Mouse (Mus musculus) fat pad, adult 2 months (tissue): ENCODE results near the gene Hoxd3.

Experiments
- DNase-seq: peaks from one replicate; pipeline ENCODE4 v3.0.0-alpha.2; 2011; ENCODE audit warnings: low read depth, low spot score; ENCODE audit errors: extremely low read depth

Gene Hoxd3

DNA sequence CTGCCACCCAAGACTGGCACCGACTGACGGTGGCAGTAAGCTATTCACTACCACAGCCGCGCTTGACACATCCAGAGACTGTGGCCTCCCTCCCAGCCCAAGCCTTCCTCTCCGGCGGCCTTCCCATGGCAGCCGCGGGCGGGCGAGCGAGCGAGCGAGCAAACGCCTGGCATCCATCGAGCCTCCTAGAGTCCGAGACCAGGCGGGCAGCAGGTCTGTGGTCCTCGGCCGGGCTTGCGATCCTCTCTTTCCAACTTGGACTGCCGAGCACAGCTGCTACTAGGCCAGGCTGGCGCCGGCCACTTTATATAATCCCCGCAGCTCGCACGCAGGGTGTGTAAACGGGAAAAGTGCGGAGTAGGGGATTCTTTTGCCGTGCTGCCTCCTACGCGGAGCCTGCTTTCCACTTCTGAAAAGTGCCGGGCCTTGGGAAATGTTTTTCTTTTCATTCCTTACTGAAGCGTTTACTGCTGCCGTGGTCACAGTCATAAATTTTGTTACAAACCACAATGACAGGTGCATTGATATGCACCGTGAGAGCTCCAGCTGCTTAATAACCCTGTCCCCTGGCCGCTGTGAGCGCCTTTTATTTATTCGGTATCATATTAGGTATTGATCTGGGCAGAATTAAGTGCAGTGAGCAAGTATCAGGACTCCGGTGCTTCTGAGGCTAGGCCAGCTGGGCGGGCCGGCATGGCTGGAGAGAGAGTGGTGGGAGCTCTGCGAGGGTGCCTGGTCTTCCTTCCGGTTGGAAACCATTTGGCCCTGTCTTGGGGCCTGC lies 28.8 kb downstream of the Hoxd3 start:
- no peak for DNase-seq

DNA sequence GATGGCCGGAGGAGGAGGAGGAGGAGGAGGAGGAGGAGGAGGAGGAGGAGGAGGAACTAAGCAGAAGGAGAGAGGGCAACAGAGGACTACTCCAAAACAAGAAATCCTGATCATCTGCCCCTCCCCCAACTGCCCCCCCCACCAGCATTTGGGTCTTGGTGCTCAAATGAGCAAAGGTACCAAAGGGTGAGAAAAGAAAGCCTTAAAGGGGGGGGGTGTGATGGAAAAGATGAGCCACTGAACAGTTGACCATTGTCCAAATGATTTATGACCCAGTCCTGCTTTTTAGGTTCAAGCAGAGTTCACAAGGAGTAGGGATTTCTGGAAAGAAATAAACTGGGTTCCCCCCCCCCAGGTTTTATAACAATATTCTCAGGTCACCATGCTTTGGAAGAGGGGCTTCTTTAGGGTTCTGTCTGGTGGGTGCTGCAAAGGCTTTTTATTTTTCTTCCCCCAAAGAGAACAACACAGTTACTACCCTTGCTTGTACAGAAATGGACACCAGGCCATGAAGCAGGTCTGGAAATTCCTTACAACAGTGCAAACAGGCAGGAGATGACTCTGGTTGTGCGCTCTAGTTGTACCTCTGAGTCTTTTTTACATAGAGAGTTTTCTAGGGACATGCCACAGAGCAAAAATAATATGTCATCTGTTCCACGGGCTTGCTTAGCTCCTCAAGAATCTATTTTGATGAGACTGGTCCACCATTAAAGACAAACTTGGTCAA lies 29.7 kb downstream of the Hoxd3 start:
- DNase-seq = no peak

- DNase-seq = no peak
Observed at GRCm38 (mm10) chr2:74741979-74742277, 30.2 kb downstream of the Hoxd3 start.

DNA sequence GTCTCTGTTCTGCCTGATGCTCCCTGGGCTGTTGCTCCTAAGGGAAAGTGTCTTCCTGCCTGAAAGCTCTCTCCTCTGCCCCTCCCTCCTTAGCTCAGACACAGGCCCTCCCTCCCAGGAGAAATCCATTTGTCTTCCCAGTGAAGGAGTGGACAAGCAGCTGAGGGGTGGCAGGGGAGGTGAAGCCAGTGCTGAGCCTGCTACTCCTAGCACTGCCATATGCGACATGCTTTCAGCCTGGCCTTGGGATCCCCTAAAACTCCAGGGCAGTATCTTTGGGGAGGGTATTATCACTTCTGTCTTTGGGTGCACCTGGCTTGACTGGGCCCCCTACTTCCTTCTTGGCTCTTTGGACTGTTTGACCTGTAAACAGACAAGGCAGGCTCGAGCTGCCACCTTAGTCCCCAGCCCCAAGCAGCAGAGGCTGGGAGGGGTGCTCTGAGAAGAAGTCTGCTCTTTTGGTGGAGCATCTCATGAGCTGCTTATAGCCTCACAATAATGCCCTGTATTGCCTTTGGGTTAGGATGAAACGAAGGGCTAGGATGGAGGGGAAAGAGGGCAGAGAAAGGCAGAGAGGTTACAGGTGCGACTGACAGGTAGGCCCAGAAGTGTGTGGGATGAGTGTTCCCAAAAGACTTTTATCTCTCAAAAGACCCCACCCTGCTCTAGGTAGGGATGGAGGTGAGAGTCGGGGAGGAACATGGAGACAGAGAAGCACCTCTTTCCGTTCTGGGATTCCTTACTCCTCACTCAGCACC lies 34.0 kb downstream of the Hoxd3 start:
- no peak for DNase-seq

GRCm38 (mm10) chr2:74746298-74746921 lies 34.7 kb downstream of the Hoxd3 start:
- no peak for DNase-seq

DNA sequence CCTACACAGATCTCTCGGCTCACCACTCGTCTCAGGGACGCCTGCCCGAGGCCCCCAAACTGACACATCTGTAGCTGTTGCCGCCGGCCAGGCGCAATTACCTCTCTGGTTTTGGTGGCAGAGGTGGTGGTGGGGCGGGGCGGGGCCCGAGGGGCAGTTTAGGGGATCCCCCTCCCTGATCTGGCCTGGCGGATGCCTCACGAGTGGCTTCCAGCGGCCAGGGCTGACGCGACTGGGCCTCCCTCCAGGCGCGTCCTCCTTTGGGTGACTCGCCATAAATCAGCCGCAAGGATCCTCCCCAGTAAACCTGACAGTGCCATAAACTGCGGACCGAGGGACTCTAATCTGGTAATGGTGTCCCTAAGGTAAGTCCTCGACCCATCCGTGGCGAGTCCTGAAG lies 35.3 kb downstream of the Hoxd3 start:
- DNase-seq = no peak

- no peak for DNase-seq
Observed at GRCm38 (mm10) chr2:74747661-74748141, 36.0 kb downstream of the Hoxd3 start.

DNA sequence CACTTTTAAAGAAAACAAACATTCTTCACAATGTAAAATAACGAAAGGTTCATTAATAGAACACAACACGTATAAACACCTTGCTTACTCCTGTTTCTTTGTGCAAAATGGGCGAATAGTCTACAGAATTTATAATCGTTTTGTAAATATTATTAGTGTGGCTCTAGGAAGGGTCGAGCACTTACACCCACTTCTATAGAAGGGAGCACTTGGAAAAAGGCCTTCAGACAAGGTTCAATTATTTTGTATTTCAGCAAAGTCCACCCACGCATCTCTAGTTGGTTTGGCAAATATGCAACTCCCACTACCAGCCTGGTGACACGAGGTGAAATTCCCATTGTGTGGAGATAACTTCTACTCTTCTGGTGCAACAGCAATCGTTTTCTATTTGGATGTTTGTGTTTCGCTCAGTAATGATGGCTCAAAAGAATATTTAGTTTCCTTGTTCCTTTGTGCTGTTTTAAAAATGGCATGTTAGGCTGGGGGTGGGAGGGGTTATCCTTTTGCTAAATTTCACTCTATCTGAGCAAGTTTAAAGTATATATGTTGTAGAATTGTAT lies 36.8 kb downstream of the Hoxd3 start:
- DNase-seq = no peak

GRCm38 (mm10) chr2:74749337-74750121 lies 37.8 kb downstream of the Hoxd3 start:
- DNase-seq = no peak

GRCm38 (mm10) chr2:74750731-74751250 lies 39.1 kb downstream of the Hoxd3 start:
- DNase-seq = no peak

DNA sequence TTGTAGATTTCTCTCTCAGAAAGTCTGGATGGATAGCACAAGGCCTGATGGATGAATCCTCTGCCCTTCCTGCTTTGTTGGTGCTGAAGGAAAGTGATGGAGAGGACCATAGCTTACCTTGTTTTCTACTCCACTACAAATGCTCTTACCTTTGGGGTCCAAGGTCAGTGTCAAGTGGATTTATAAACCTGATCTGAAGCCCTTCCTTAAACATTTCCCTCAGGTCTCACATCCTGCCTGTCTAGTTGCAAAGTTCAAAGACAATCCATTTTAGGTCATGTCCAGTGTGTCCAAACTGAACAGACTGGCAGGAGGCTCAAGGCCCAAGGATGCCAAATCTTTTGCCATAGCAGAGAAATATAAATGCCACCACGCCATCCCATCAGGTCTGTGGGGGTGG lies 40.1 kb downstream of the Hoxd3 start:
- no peak for DNase-seq

DNA sequence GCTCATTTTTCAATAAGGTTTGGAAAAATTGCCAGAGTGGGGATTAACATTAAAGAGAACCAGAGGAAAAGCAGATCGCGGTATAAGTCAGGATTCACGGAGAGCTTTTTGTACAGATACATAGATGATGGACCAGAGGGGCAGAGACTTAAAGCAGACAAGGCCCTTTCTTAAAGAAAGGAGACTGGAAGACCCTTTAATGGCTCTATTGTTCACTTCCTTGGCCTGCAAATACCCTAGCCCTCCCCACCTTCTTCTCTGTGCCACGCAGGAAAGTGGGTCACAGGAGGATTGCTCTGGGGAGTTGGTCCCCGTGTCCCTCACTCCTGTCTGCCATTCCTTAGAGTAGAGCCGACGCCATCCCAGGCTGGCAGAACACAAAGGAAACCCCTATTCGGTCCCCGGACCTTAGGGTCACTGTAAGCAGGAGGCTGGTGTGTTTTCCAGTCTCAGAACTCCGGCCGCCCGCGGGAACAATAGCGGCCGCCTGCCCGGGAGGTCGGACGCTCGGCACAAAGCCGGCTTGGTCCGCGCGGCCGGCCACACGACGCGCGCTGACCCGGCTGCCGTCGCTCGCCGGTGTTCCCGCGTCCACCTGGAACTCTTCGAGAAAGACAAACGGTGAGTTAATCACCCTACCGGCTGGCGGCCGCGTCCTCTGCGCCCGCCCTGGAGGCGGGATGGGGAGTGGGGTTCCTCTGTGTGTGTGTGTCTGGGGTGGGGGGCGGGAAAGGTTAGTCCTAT lies 40.9 kb downstream of the Hoxd3 start:
- DNase-seq = no peak

DNA sequence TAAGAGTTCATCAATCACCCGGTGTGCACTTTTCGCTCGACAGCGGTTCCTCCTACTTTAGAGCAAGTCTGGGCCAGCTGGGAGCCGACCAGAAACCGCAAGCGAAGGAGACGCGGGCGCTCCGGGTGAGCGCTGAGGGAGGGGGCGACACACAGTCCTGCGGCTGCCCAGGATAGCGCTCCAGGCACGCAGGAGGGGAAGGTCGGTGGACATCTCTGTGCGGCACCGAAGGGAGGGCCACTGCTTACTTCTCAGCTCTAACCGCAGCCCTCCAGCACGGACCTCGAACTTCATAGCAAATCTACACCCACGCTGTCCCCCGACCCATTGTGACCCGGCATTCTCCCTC lies 41.4 kb downstream of the Hoxd3 start:
- no peak for DNase-seq

DNA sequence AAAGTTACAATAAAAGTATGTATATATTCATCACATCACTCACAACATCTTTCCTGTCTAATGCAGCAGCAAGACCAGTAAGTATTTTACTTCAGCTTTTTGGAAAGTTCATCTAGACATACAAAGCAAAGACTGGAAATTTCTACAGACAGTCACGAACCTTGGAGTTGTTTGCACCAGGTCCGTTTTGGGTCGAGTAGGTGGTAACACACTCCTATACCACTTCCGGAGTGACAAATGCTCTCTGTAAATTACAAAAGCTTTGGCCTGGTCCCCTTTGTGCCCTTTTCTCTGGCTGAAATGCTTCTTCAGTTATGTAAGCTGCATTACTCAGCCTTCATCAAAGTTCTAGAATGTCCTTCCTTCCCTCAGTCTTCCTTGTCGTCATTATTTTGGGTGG lies 42.0 kb downstream of the Hoxd3 start:
- DNase-seq = no peak

DNA sequence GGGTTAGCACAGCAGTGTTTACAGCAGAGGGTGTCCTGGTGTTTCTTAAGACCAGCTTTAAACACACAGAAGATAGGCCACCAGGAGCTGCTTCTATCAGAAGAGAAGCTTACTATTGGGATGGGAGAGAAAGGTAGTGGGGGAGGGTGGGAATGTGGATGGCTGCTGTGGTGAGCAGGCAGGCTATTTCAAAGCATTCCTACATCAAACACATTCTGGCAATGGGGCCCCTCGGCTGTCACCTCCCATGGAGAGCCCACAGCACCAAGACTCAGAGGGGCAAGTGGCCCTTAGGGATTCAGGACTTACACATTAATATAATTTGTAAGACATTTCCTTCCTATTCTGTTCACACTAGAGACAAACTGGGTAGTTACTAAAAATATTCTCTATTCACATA lies 48.4 kb downstream of the Hoxd3 start:
- DNase-seq = no peak

- no peak for DNase-seq
Observed at GRCm38 (mm10) chr2:74761941-74762340, 50.2 kb downstream of the Hoxd3 start.

DNA sequence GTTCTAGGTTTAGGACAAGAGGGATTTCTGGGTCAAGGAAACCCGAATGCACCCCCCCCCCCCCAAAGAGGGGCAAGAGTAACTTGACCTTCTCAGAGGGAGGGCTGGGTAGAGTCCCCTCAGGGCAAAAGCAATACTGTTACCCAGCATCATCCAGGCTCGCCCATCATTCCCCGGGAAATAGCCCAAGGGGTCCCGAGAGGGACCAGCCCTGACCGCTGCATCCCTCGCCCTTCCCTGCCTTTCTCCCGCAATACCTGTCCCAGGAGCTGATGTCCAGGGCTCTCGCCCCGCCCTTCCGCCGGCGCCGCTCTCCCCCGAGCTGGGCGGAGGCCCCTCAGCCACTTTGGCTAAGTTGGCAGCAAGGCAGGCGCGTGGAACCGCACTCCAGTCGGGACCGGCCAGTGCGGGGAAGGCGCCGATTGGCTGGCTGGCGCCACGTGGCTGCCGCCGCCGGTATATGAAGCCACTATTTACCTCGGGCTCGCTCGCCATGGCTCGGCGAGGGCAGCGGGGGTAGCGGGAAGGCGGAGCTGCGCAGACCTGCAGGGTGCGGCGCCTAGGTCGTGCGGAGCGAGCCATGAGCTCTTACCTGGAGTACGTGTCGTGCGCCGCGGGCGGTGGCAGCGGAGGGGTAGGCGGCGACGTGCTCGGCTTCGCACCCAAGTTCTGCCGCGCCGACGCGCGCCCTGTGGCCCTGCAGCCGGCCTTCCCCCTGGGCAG lies 51.0 kb downstream of the Hoxd3 start, which contains the start of gene Hoxd1:
Gene Hoxd1 (plus strand): TSS at position 459 of the 723 bp plus-strand sequence.
- DNase-seq = no peak

GRCm38 (mm10) chr2:74763245-74763735 lies 51.6 kb downstream of the Hoxd3 start:
- DNase-seq = no peak

GRCm38 (mm10) chr2:74763976-74764375 lies 52.2 kb downstream of the Hoxd3 start:
- DNase-seq = no peak
